Mouse (Mus musculus): ENCODE measurements around the gene Gm6993. TPM values are rescaled to one million over a fixed set of nuclear protein-coding genes. Genes with fewer than 3 reads are reported as not detected.

The Gm6993 gene
- polyA plus RNA-seq, 1 experiment from 2014 or later: not detected

- Histone ChIP-seq H3K9ac (ENCODE audit: low read depth, low read length) (peak overlapping the region; percentile 66; the same call in 1 of the 2 replicates), H3K4me2 (ENCODE audit: low read length) (peak overlapping the region; percentile 97), H3K36me3 (ENCODE audit: control insufficient read depth, insufficient read depth, low read length) (no peaks in the 10 kb centered on the region), H3K27me3 (replicated peaks; ENCODE audit: control insufficient read depth, insufficient read depth, low read length) (peaks cover 21% of the 10 kb centered on the region), H3K4me1 (ENCODE audit: control insufficient read depth, insufficient read depth, low read depth, low read length) (peaks cover 8% of the 10 kb centered on the region), H3K27ac (ENCODE audit: low read depth, low read length) (no peak overlapping the region), H3K4me3 (ENCODE audit: low read length) (peak overlapping the region; percentile 59), H3K9me3 (ENCODE audit: control insufficient read depth, low read length) (no peaks in the 10 kb centered on the region)
- ATAC-seq: no peak
- 8% methylated on average over 15 of the region's 15 CpGs for WGBS
These were observed 26.1 kb downstream of the Gm6993 start for GRCm38 (mm10) chr12:31266686-31267085.

DNA sequence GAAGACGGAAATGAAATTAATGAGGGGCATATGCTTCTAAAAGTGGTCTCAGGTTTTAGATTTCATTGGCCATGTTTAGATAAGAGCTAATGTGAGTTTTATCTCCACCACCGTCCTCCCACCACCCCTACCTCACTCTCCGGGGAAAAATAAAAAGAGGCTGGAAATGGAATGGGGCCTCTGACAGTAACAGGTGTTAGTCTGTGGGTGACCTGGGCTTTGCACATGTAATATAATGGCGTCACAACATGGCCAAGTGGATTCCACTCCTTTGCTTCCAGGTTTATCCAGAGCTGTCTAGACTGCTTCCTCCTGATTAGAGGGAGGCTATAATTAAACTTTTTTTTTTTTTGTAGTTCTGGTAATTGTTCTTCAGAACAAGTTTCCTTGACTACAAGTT lies 26.8 kb downstream of the Gm6993 start:
- Histone ChIP-seq H3K4me2 (ENCODE audit: low read length) (peak overlapping the region; percentile 97), H3K4me3 (ENCODE audit: low read length) (no peak overlapping the region), H3K9me3 (ENCODE audit: control insufficient read depth, low read length) (no peaks in the 10 kb centered on the region), H3K9ac (ENCODE audit: low read depth, low read length) (no peak overlapping the region), H3K27ac (ENCODE audit: low read depth, low read length) (no peak overlapping the region), H3K27me3 (replicated peaks; ENCODE audit: control insufficient read depth, insufficient read depth, low read length) (peaks cover 21% of the 10 kb centered on the region), H3K36me3 (ENCODE audit: control insufficient read depth, insufficient read depth, low read length) (no peaks in the 10 kb centered on the region), H3K4me1 (ENCODE audit: control insufficient read depth, insufficient read depth, low read depth, low read length) (peaks cover 8% of the 10 kb centered on the region)
- ATAC-seq: no peak
- WGBS: 68% methylated on average over 4 of the region's 4 CpGs

GRCm38 (mm10) chr12:31268315-31268714 lies 27.7 kb downstream of the Gm6993 start:
- H3K4me1 ChIP-seq (ENCODE audit: control insufficient read depth, insufficient read depth, low read depth, low read length): peaks cover 8% of the 10 kb centered on the region
- 78% methylated on average over 3 of the region's 3 CpGs for WGBS
- H3K27ac ChIP-seq (ENCODE audit: low read depth, low read length): no peak overlapping the region
- H3K36me3 ChIP-seq (ENCODE audit: control insufficient read depth, insufficient read depth, low read length): no peaks in the 10 kb centered on the region
- H3K9ac ChIP-seq (ENCODE audit: low read depth, low read length): no peak overlapping the region
- no peak overlapping the region for H3K4me3 ChIP-seq (ENCODE audit: low read length)
- ATAC-seq: no peak
- H3K9me3 ChIP-seq (ENCODE audit: control insufficient read depth, low read length): no peaks in the 10 kb centered on the region
- no peak overlapping the region for H3K4me2 ChIP-seq (ENCODE audit: low read length)
- peaks cover 21% of the 10 kb centered on the region for H3K27me3 ChIP-seq (replicated peaks; ENCODE audit: control insufficient read depth, insufficient read depth, low read length)

- H3K4me1 ChIP-seq (ENCODE audit: control insufficient read depth, insufficient read depth, low read depth, low read length): peaks cover 8% of the 10 kb centered on the region
- H3K36me3 ChIP-seq (ENCODE audit: control insufficient read depth, insufficient read depth, low read length): no peaks in the 10 kb centered on the region
- H3K27ac ChIP-seq (ENCODE audit: low read depth, low read length): no peak overlapping the region
- H3K4me2 ChIP-seq (ENCODE audit: low read length): no peak overlapping the region
- H3K4me3 ChIP-seq (ENCODE audit: low read length): no peak overlapping the region
- H3K9ac ChIP-seq (ENCODE audit: low read depth, low read length): no peak overlapping the region
- H3K27me3 ChIP-seq (replicated peaks; ENCODE audit: control insufficient read depth, insufficient read depth, low read length): peaks cover 20% of the 10 kb centered on the region
- 73% methylated on average over 12 of the region's 12 CpGs for WGBS
- H3K9me3 ChIP-seq (ENCODE audit: control insufficient read depth, low read length): no peaks in the 10 kb centered on the region
- no peak for ATAC-seq
These were observed 28.5 kb downstream of the Gm6993 start for GRCm38 (mm10) chr12:31269020-31269597.

- Histone ChIP-seq H3K4me3 (ENCODE audit: low read length) (no peak overlapping the region), H3K27ac (ENCODE audit: low read depth, low read length) (no peak overlapping the region), H3K27me3 (replicated peaks; ENCODE audit: control insufficient read depth, insufficient read depth, low read length) (peaks cover 11% of the 10 kb centered on the region; the same call in 1 of the 2 replicates), H3K36me3 (ENCODE audit: control insufficient read depth, insufficient read depth, low read length) (no peaks in the 10 kb centered on the region), H3K4me1 (ENCODE audit: control insufficient read depth, insufficient read depth, low read depth, low read length) (peaks cover 8% of the 10 kb centered on the region), H3K9me3 (ENCODE audit: control insufficient read depth, low read length) (no peaks in the 10 kb centered on the region), H3K9ac (ENCODE audit: low read depth, low read length) (no peak overlapping the region), H3K4me2 (ENCODE audit: low read length) (no peak overlapping the region)
- 92% methylated on average over 10 of the region's 10 CpGs for WGBS
- ATAC-seq: no peak
These were observed 29.8 kb downstream of the Gm6993 start for GRCm38 (mm10) chr12:31270361-31270760.

GRCm38 (mm10) chr12:31270776-31271175 lies 30.2 kb downstream of the Gm6993 start:
- Histone ChIP-seq H3K36me3 (ENCODE audit: control insufficient read depth, insufficient read depth, low read length) (no peaks in the 10 kb centered on the region), H3K9me3 (ENCODE audit: control insufficient read depth, low read length) (no peaks in the 10 kb centered on the region), H3K4me1 (ENCODE audit: control insufficient read depth, insufficient read depth, low read depth, low read length) (peaks cover 8% of the 10 kb centered on the region), H3K9ac (ENCODE audit: low read depth, low read length) (no peak overlapping the region), H3K27ac (ENCODE audit: low read depth, low read length) (no peak overlapping the region), H3K4me2 (ENCODE audit: low read length) (no peak overlapping the region), H3K27me3 (replicated peaks; ENCODE audit: control insufficient read depth, insufficient read depth, low read length) (peaks cover 11% of the 10 kb centered on the region; the same call in 1 of the 2 replicates), H3K4me3 (ENCODE audit: low read length) (no peak overlapping the region)
- ATAC-seq: no peak
- WGBS: 75% methylated on average over 5 of the region's 5 CpGs

DNA sequence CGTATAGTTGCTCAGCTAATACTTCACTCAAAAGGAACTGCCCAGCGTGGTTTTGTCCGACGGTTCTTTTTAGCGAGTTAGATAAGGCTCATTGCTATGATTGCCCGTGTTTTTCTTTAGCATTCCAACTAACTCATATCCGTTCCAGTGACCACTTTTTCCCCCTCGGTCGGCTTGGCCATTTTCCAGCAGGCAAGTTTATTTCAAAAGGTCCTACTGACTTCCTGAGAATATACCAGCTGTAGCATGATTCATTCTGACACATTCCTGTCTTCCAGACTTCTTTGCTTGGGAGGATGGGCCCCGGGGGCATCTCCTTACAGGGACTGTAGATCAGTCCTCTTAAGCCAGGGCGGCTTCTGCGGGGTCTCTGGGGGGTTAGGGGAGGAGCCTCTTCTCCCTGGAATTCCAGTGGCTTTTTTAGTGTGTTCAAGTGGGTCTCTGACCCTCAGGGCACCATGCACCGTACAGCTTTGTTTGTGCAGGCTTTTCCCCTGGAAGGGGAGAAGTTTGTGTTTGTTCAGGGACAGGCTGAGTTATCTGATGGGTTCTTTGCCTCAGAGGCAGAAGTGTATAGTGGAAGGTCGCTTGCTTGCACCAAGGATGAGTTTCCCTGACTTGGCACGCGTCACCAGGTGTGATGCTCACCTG lies 30.9 kb downstream of the Gm6993 start:
- H3K36me3 ChIP-seq (ENCODE audit: control insufficient read depth, insufficient read depth, low read length): no peaks in the 10 kb centered on the region
- H3K9me3 ChIP-seq (ENCODE audit: control insufficient read depth, low read length): no peaks in the 10 kb centered on the region
- H3K27ac ChIP-seq (ENCODE audit: low read depth, low read length): no peak overlapping the region
- no peak overlapping the region for H3K4me2 ChIP-seq (ENCODE audit: low read length)
- H3K4me3 ChIP-seq (ENCODE audit: low read length): no peak overlapping the region
- H3K27me3 ChIP-seq (replicated peaks; ENCODE audit: control insufficient read depth, insufficient read depth, low read length): peaks cover 8% of the 10 kb centered on the region; the same call in 1 of the 2 replicates
- no peak overlapping the region for H3K9ac ChIP-seq (ENCODE audit: low read depth, low read length)
- no peak for ATAC-seq
- 57% methylated on average over 16 of the region's 16 CpGs for WGBS
- H3K4me1 ChIP-seq (ENCODE audit: control insufficient read depth, insufficient read depth, low read depth, low read length): peaks cover 5% of the 10 kb centered on the region

DNA sequence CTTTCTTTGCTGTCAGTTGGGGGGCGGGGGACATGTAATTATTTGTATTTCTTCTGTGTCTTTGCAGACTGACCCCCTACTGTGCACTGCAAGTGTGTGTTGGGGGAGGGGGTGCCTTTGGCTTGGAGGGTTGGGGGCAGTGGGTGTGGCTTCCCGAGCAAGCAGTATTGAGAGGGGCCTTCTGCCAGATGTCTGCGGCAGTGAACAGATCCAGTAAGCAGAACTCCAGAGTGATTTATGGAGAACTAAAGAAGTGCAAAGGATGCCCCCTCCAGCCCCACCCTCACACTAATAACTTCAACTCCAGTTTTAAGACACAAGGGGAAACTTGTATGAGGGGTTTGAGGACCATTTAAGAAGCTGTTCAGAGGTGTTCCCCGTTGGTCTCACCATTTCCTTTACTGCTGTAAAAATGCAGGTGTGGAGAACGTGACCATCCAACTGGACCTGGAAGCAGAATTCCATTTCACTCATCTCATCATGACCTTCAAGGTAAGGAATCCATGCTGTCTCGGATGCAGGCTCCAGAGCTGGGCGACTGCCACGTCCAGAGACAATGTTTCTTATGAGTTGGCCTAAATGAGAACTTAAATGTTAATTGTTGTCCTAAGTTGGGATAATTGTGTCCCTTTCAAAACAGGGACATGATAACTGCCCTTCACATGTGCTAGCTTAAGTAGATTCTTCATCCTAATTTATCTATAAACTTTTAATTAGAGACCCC lies 31.6 kb downstream of the Gm6993 start:
- no peak overlapping the region for H3K9ac ChIP-seq (ENCODE audit: low read depth, low read length)
- 66% methylated on average over 8 of the region's 8 CpGs for WGBS
- no peaks in the 10 kb centered on the region for H3K9me3 ChIP-seq (ENCODE audit: control insufficient read depth, low read length)
- H3K36me3 ChIP-seq (ENCODE audit: control insufficient read depth, insufficient read depth, low read length): no peaks in the 10 kb centered on the region
- H3K27ac ChIP-seq (ENCODE audit: low read depth, low read length): no peak overlapping the region
- H3K4me3 ChIP-seq (ENCODE audit: low read length): no peak overlapping the region
- ATAC-seq: no peak
- H3K4me2 ChIP-seq (ENCODE audit: low read length): no peak overlapping the region
- H3K4me1 ChIP-seq (ENCODE audit: control insufficient read depth, insufficient read depth, low read depth, low read length): no peaks in the 10 kb centered on the region
- peaks cover 1% of the 10 kb centered on the region; the same call in 1 of the 2 replicates for H3K27me3 ChIP-seq (replicated peaks; ENCODE audit: control insufficient read depth, insufficient read depth, low read length)

DNA sequence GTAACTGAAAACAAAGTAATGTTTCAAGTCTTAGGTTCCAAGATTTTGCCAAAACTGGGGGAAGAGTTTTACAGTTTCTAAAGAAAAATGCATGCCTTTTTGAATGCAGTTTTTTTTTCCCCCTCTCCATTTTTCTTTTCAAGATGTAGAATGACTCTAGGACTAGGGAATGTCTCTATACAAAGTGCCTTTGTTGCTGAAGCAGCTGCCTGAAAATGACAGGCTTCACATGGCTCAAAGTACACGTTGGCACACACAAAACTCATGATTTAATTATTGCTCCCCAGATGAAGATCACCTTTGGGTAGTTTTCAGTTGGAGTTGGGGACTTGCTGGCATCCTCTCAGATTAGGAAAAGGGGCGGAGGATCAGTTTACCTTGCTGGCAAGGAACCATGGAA lies 32.3 kb downstream of the Gm6993 start:
- H3K4me3 ChIP-seq (ENCODE audit: low read length): no peak overlapping the region
- H3K27me3 ChIP-seq (replicated peaks; ENCODE audit: control insufficient read depth, insufficient read depth, low read length): no peaks in the 10 kb centered on the region
- no peak for ATAC-seq
- H3K4me1 ChIP-seq (ENCODE audit: control insufficient read depth, insufficient read depth, low read depth, low read length): no peaks in the 10 kb centered on the region
- no peaks in the 10 kb centered on the region for H3K9me3 ChIP-seq (ENCODE audit: control insufficient read depth, low read length)
- H3K4me2 ChIP-seq (ENCODE audit: low read length): no peak overlapping the region
- H3K9ac ChIP-seq (ENCODE audit: low read depth, low read length): no peak overlapping the region
- 62% methylated on average over 2 of the region's 2 CpGs for WGBS
- H3K27ac ChIP-seq (ENCODE audit: low read depth, low read length): no peak overlapping the region
- H3K36me3 ChIP-seq (ENCODE audit: control insufficient read depth, insufficient read depth, low read length): no peaks in the 10 kb centered on the region
